Mouse (Mus musculus) CH12.LX (cell line): ENCODE results near the gene 1110059E24Rik.

Experiments used
- CTCF ChIP-seq, 2 experiments: IDR thresholded peaks in 1 of 2; conservative IDR thresholded peaks in 1 of 2; 2 replicates each; pipeline ENCODE4 v1.5.1; 2011 to 2012; ENCODE audit warnings: low read depth in 2 of 2, low read length in 2 of 2, improper control_type of control experiment in 1 of 2, inconsistent platforms in 1 of 2, mild to moderate bottlenecking in 1 of 2, moderate library complexity in 1 of 2
- E2F4 ChIP-seq: IDR thresholded peaks from 2 replicates; pipeline ENCODE4 v1.6.1; 2011; ENCODE audit warnings: low read depth, low read length, improper control_type of control experiment; ENCODE audit not compliant: insufficient replicate concordance
- EP300 ChIP-seq: IDR thresholded peaks from 2 replicates; pipeline ENCODE4 v1.6.1; 2011; ENCODE audit warnings: low read length, improper control_type of control experiment
- MAFK ChIP-seq: IDR thresholded peaks from 2 replicates; pipeline ENCODE4 v1.6.1; 2011; ENCODE audit warnings: low read length, improper control_type of control experiment; ENCODE audit not compliant: insufficient replicate concordance
- MAX ChIP-seq: IDR thresholded peaks from 2 replicates; pipeline ENCODE4 v1.6.1; 2011; ENCODE audit warnings: low read length, improper control_type of control experiment
- MEF2A ChIP-seq: IDR thresholded peaks from 2 replicates; pipeline ENCODE4 v1.6.1; 2014; ENCODE audit warnings: low read depth, mild to moderate bottlenecking, inconsistent platforms, low read length, improper control_type of control experiment, borderline replicate concordance
- NRF1 ChIP-seq: IDR thresholded peaks from 2 replicates; pipeline ENCODE4 v1.6.1; 2014; ENCODE audit warnings: low read depth, mild to moderate bottlenecking, inconsistent platforms, low read length, improper control_type of control experiment, moderate library complexity
- POLR2A ChIP-seq: IDR thresholded peaks from 2 replicates; pipeline ENCODE4 v1.6.1; 2011; ENCODE audit warnings: low read depth, mild to moderate bottlenecking, improper control_type of control experiment, low read length
- RCOR1 ChIP-seq: conservative IDR thresholded peaks from 2 replicates; pipeline ENCODE4 v1.6.1; 2012; ENCODE audit warnings: low read depth, mild to moderate bottlenecking, inconsistent platforms, low read length, improper control_type of control experiment
- SIN3A ChIP-seq: IDR thresholded peaks from 2 replicates; pipeline ENCODE4 v1.6.1; 2012; ENCODE audit warnings: low read length, improper control_type of control experiment, inconsistent platforms
- SMC3 ChIP-seq: IDR thresholded peaks from 2 replicates; pipeline ENCODE4 v1.6.1; 2011; ENCODE audit warnings: low read depth, low read length, improper control_type of control experiment
- TCF12 ChIP-seq: IDR thresholded peaks from 2 replicates; pipeline ENCODE4 v1.6.1; 2014; ENCODE audit warnings: low read depth, mild to moderate bottlenecking, inconsistent platforms, low read length, improper control_type of control experiment
- USF1 ChIP-seq: IDR thresholded peaks from 2 replicates; pipeline ENCODE4 v1.6.1; 2014; ENCODE audit warnings: low read depth, mild to moderate bottlenecking, inconsistent platforms, low read length, improper control_type of control experiment
- USF2 ChIP-seq: conservative IDR thresholded peaks from 2 replicates; pipeline ENCODE4 v1.6.1; 2011; ENCODE audit warnings: low read depth, low read length, improper control_type of control experiment

DNA sequence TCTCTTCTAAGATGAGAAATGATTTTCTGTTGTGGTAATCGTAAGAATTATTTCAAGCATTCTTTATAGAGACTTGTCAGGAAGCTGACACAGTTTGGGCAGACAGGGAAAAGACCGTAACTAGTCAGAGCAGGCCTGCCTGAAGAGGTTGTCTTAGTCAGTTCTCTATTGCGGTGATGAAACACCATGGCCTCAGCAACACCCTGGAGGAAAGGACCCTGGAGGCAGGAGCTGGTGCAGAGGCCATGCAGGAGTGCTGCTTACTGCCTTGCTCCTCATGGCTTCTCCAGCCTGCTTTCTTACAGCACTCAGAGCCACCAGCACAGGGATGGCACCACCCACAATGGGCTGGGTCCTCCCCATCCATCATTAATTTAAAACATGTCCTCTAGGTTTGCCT is 47.5 kb downstream of the 1110059E24Rik start:
- TF ChIP-seq EP300 = no peak
- no peak for TF ChIP-seq POLR2A
- TF ChIP-seq MAFK = no peak
- TF ChIP-seq CTCF (conservative IDR thresholded peaks at IDR 0.05 in 1 of 2, IDR thresholded peaks at IDR 0.05 in 1 of 2; ENCODE audit: low read depth in 2 of 2, low read length in 2 of 2) = no peak
- TF ChIP-seq TCF12 = no peak
- no peak for TF ChIP-seq USF2
- TF ChIP-seq RCOR1 = no peak
- TF ChIP-seq MAX = no peak
- TF ChIP-seq E2F4 = no peak
- TF ChIP-seq NRF1 = no peak
- TF ChIP-seq USF1 = no peak
- TF ChIP-seq MEF2A = no peak
- no peak for TF ChIP-seq SIN3A
- TF ChIP-seq SMC3 = no peak
